Mouse (Mus musculus) embryonic fibroblast, embryonic 13.5 days (primary cell): ENCODE measurements at regions not wholly inside any gene's neighbourhood (a gene's known extent, or its start where the extent isn't known, plus 50 kb on each side); places are given as distances from the start of the nearest gene placed in this dataset.

Source experiments
- CTCF ChIP-seq: IDR thresholded peaks from 2 replicates; pipeline ENCODE4 v1.5.1; 2011; ENCODE audit warnings: mild to moderate bottlenecking, control low read depth, low read length, moderate library complexity, borderline replicate concordance; ENCODE audit not compliant: insufficient read depth
- POLR2A ChIP-seq: IDR thresholded peaks from 2 replicates; pipeline ENCODE4 v1.6.1; 2011; ENCODE audit warnings: low read depth, mild to moderate bottlenecking, control low read depth, low read length, moderate library complexity

- no peak for TF ChIP-seq CTCF
- TF ChIP-seq POLR2A: no peak
Measured at GRCm38 (mm10) chr2:124775737-124776136, 292.2 kb upstream of the Slc24a5 start.
